Mouse (Mus musculus): ENCODE measurements around the gene Mylk. TPM values are rescaled to one million over a fixed set of nuclear protein-coding genes. Genes with fewer than 3 reads are reported as not detected.

Mylk gene
- polyA plus RNA-seq, 1 experiment from 2014 or later = 334 TPM

DNA sequence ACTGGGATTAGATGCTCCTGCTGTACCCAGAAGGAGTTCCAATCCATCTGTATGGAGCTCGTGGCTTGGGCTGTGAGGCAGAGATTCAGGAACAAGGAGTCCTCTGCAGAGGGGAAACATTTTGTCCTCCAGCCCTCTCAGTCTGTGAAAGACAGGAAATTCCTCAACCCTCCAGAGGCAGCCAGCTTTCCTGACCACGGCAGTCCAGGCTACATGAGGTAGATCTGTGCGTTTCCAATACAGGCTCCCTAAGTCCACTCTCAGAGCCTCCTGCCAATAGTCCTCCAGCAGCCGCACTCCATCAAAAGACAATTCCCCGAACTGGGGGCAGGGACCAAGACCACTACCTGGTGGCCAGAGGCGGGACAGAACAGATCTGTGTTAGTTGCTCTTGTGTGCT is 164.4 kb downstream of the Mylk start:
- peak; percentile 50 for DNase-seq (ENCODE audit: low spot score)

DNA sequence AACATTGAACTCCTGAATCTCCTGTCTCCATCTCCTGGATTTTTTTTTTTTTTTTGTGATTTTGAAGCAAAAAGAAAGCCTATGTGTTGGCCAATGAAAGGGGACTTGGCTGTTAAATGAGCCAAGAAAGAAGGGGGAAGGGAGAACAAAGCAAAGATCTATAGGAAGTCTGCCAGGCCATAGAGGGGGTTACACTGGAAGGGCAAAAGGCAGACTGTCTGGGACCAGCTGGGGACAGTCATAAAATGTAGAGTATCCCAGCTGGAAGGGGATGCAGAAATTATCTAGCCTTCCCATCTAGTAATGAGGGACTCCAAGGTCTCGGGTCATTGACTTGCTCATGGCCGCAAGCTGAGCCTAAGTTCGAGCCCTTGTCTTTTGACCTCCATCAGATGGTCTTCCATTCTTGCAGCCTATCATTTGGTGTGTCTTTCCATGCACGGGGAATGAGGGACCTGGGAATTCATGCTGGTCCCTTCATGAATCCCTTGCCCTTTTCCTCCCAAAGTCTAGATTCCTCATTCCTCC is 172.4 kb downstream of the Mylk start:
- no peak for DNase-seq (ENCODE audit: low spot score)
- no peak overlapping the region for H3K4me3 ChIP-seq (ENCODE audit: low read depth, low read length)
- no peaks in the 10 kb centered on the region for H3K27me3 ChIP-seq (replicated peaks; ENCODE audit: control insufficient read depth, insufficient read depth, low read length)
- no peak for ATAC-seq (replicated peaks; ENCODE audit: low FRiP score, low TSS enrichment, low read depth)
- 90% methylated on average over 4 of the region's 4 CpGs for WGBS
- H3K4me2 ChIP-seq (ENCODE audit: low read length) = no peak overlapping the region
- no peaks in the 10 kb centered on the region for H3K36me3 ChIP-seq (ENCODE audit: control insufficient read depth, insufficient read depth, low read length)
- no peak overlapping the region for H3K27ac ChIP-seq (ENCODE audit: low read depth)
- no peaks in the 10 kb centered on the region for H3K9me3 ChIP-seq (ENCODE audit: control insufficient read depth, low read length)
- H3K9ac ChIP-seq (ENCODE audit: low read length) = no peak overlapping the region
- H3K4me1 ChIP-seq (replicated peaks; ENCODE audit: control insufficient read depth, insufficient read depth, low read length) = peaks cover 31% of the 10 kb centered on the region

More for the DNA sequence above, 164.4 kb downstream of the Mylk start:
- Histone ChIP-seq H3K36me3 (ENCODE audit: control insufficient read depth, insufficient read depth, low read length) (no peaks in the 10 kb centered on the region), H3K4me1 (replicated peaks; ENCODE audit: control insufficient read depth, insufficient read depth, low read length) (0 out of 2 replicates have a peak, but pooled peaks cover 5% of the 10 kb centered on the region), H3K27ac (ENCODE audit: low read depth) (peak overlapping the region; percentile 1; the same call in 1 of the 2 replicates), H3K9me3 (ENCODE audit: control insufficient read depth, low read length) (no peaks in the 10 kb centered on the region; the same call in 1 of the 2 replicates), H3K27me3 (replicated peaks; ENCODE audit: control insufficient read depth, insufficient read depth, low read length) (no peaks in the 10 kb centered on the region), H3K4me3 (ENCODE audit: low read depth, low read length) (no peak overlapping the region), H3K9ac (ENCODE audit: low read length) (no peak overlapping the region), H3K4me2 (ENCODE audit: low read length) (no peak overlapping the region)
- WGBS = 55% methylated on average over 6 of the region's 6 CpGs
- ATAC-seq (replicated peaks; ENCODE audit: low FRiP score, low TSS enrichment, low read depth) = no peak

GRCm38 (mm10) chr16:34920182-34920581 is 175.2 kb downstream of the Mylk start:
- no peak overlapping the region for H3K9ac ChIP-seq (ENCODE audit: low read length)
- WGBS = 8% methylated on average over 6 of the region's 6 CpGs

DNA sequence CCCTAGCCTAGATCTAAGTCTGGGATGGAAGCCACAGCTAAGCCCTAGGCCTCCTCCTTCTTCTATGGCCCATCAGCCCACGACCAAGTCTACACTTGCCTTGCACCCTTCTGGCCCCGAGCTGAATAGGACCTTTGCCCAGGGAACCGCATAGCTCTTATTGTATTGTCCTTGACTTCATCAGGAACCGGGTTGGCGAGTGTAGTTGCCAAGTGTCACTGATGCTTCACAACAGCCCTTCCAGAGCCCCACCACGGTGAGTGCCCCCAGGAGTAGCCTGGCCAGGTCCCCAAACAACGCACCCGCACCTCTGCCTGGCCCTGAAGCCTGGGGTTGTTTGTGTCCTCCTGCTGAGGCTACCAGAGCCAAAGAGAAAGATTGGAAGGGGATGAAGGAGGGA is 175.9 kb downstream of the Mylk start:
- ATAC-seq (replicated peaks; ENCODE audit: low FRiP score, low TSS enrichment, low read depth) = no peak
- WGBS = 42% methylated on average over 8 of the region's 8 CpGs
- H3K27me3 ChIP-seq (replicated peaks; ENCODE audit: control insufficient read depth, insufficient read depth, low read length) = no peaks in the 10 kb centered on the region
- peak overlapping the region; percentile 86 for H3K27ac ChIP-seq (ENCODE audit: low read depth)
- H3K4me3 ChIP-seq (ENCODE audit: low read depth, low read length) = 0 out of 2 replicates have a peak overlapping the region, but pooled peaks have one; percentile 4
- H3K9me3 ChIP-seq (ENCODE audit: control insufficient read depth, low read length) = no peaks in the 10 kb centered on the region
- peaks cover 58% of the 10 kb centered on the region for H3K4me1 ChIP-seq (replicated peaks; ENCODE audit: control insufficient read depth, insufficient read depth, low read length)
- peak overlapping the region; percentile 46 for H3K4me2 ChIP-seq (ENCODE audit: low read length)
- no peaks in the 10 kb centered on the region for H3K36me3 ChIP-seq (ENCODE audit: control insufficient read depth, insufficient read depth, low read length)
- H3K9ac ChIP-seq (ENCODE audit: low read length) = no peak overlapping the region
- DNase-seq (ENCODE audit: low spot score) = no peak

More at GRCm38 (mm10) chr16:34920182-34920581, 175.2 kb downstream of the Mylk start:
- ATAC-seq (replicated peaks; ENCODE audit: low FRiP score, low TSS enrichment, low read depth) (0 out of 2 replicates have a peak, but pooled peaks have one; percentile 26), DNase-seq (ENCODE audit: low spot score) (no peak)
- H3K4me3 ChIP-seq (ENCODE audit: low read depth, low read length) = no peak overlapping the region
- peak overlapping the region; percentile 46; the same call in 1 of the 2 replicates for H3K4me2 ChIP-seq (ENCODE audit: low read length)
- H3K27me3 ChIP-seq (replicated peaks; ENCODE audit: control insufficient read depth, insufficient read depth, low read length) = no peaks in the 10 kb centered on the region
- no peaks in the 10 kb centered on the region for H3K36me3 ChIP-seq (ENCODE audit: control insufficient read depth, insufficient read depth, low read length)
- no peaks in the 10 kb centered on the region for H3K9me3 ChIP-seq (ENCODE audit: control insufficient read depth, low read length)
- peaks cover 51% of the 10 kb centered on the region for H3K4me1 ChIP-seq (replicated peaks; ENCODE audit: control insufficient read depth, insufficient read depth, low read length)
- H3K27ac ChIP-seq (ENCODE audit: low read depth) = peak overlapping the region; percentile 86

GRCm38 (mm10) chr16:34921319-34921718 is 176.3 kb downstream of the Mylk start:
- peak; percentile 44 for ATAC-seq (replicated peaks; ENCODE audit: low FRiP score, low TSS enrichment, low read depth)
- peak overlapping the region; percentile 86 for H3K27ac ChIP-seq (ENCODE audit: low read depth)
- peak overlapping the region; percentile 40 for H3K4me3 ChIP-seq (ENCODE audit: low read depth, low read length)
- H3K4me2 ChIP-seq (ENCODE audit: low read length) = peak overlapping the region; percentile 46
- H3K9ac ChIP-seq (ENCODE audit: low read length) = peak overlapping the region; percentile 54
- peaks cover 62% of the 10 kb centered on the region for H3K4me1 ChIP-seq (replicated peaks; ENCODE audit: control insufficient read depth, insufficient read depth, low read length)
- H3K27me3 ChIP-seq (replicated peaks; ENCODE audit: control insufficient read depth, insufficient read depth, low read length) = no peaks in the 10 kb centered on the region
- peak; percentile 74 for DNase-seq (ENCODE audit: low spot score)
- WGBS = 16% methylated on average over 10 of the region's 10 CpGs
- H3K36me3 ChIP-seq (ENCODE audit: control insufficient read depth, insufficient read depth, low read length) = no peaks in the 10 kb centered on the region
- no peaks in the 10 kb centered on the region for H3K9me3 ChIP-seq (ENCODE audit: control insufficient read depth, low read length)

- WGBS = 44% methylated on average over 9 of the region's 9 CpGs
- H3K4me2 ChIP-seq (ENCODE audit: low read length) = peak overlapping the region; percentile 46
- peaks cover 10% of the 10 kb centered on the region; the same call in 1 of the 2 replicates for H3K36me3 ChIP-seq (ENCODE audit: control insufficient read depth, insufficient read depth, low read length)
- no peak for ATAC-seq (replicated peaks; ENCODE audit: low FRiP score, low TSS enrichment, low read depth)
- no peak for DNase-seq (ENCODE audit: low spot score)
- H3K4me1 ChIP-seq (replicated peaks; ENCODE audit: control insufficient read depth, insufficient read depth, low read length) = peaks cover 75% of the 10 kb centered on the region
- H3K9ac ChIP-seq (ENCODE audit: low read length) = peak overlapping the region; percentile 54
- H3K4me3 ChIP-seq (ENCODE audit: low read depth, low read length) = peak overlapping the region; percentile 40
- H3K9me3 ChIP-seq (ENCODE audit: control insufficient read depth, low read length) = no peaks in the 10 kb centered on the region
- peak overlapping the region; percentile 70; the same call in 1 of the 2 replicates for H3K27ac ChIP-seq (ENCODE audit: low read depth)
- H3K27me3 ChIP-seq (replicated peaks; ENCODE audit: control insufficient read depth, insufficient read depth, low read length) = no peaks in the 10 kb centered on the region
These were observed 178.6 kb downstream of the Mylk start for GRCm38 (mm10) chr16:34923630-34924029.

DNA sequence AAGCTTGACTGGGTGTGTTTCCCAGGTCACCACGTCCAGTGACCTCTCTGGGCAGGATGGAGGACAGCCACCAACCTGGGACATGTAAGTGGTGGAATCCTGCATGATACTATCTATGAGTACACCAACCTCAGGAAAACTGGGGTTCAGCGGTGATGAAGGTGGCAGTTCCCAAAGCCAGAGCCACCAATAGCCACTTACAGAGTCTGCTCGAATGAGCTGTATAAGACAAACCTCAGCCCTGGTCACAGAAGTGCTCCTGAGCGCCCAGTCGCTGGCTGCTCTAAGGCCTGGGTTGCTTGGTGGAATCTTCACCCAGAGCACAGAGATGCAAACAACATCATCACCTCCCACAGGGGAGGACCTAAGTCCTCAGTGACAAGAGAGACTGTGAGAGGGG is 179.3 kb downstream of the Mylk start:
- no peak for ATAC-seq (replicated peaks; ENCODE audit: low FRiP score, low TSS enrichment, low read depth)
- H3K4me2 ChIP-seq (ENCODE audit: low read length) = peak overlapping the region; percentile 46
- peak overlapping the region; percentile 40 for H3K4me3 ChIP-seq (ENCODE audit: low read depth, low read length)
- 62% methylated on average over 5 of the region's 5 CpGs for WGBS
- no peaks in the 10 kb centered on the region for H3K27me3 ChIP-seq (replicated peaks; ENCODE audit: control insufficient read depth, insufficient read depth, low read length)
- H3K27ac ChIP-seq (ENCODE audit: low read depth) = 0 out of 2 replicates have a peak overlapping the region, but pooled peaks have one; percentile 70
- DNase-seq (ENCODE audit: low spot score) = no peak
- H3K36me3 ChIP-seq (ENCODE audit: control insufficient read depth, insufficient read depth, low read length) = peaks cover 13% of the 10 kb centered on the region; the same call in 1 of the 2 replicates
- peaks cover 70% of the 10 kb centered on the region for H3K4me1 ChIP-seq (replicated peaks; ENCODE audit: control insufficient read depth, insufficient read depth, low read length)
- H3K9ac ChIP-seq (ENCODE audit: low read length) = peak overlapping the region; percentile 54
- no peaks in the 10 kb centered on the region for H3K9me3 ChIP-seq (ENCODE audit: control insufficient read depth, low read length)

- peak overlapping the region; percentile 40 for H3K4me3 ChIP-seq (ENCODE audit: low read depth, low read length)
- DNase-seq (ENCODE audit: low spot score) (no peak), ATAC-seq (replicated peaks; ENCODE audit: low FRiP score, low TSS enrichment, low read depth) (no peak; the same call in 1 of the 2 replicates)
- no peaks in the 10 kb centered on the region for H3K9me3 ChIP-seq (ENCODE audit: control insufficient read depth, low read length)
- 51% methylated on average over 6 of the region's 6 CpGs for WGBS
- H3K27ac ChIP-seq (ENCODE audit: low read depth) = peak overlapping the region; percentile 70; the same call in 1 of the 2 replicates
- H3K9ac ChIP-seq (ENCODE audit: low read length) = 0 out of 2 replicates have a peak overlapping the region, but pooled peaks have one; percentile 6
- no peaks in the 10 kb centered on the region for H3K27me3 ChIP-seq (replicated peaks; ENCODE audit: control insufficient read depth, insufficient read depth, low read length)
- H3K4me2 ChIP-seq (ENCODE audit: low read length) = peak overlapping the region; percentile 46
- peaks cover 65% of the 10 kb centered on the region for H3K4me1 ChIP-seq (replicated peaks; ENCODE audit: control insufficient read depth, insufficient read depth, low read length)
- peaks cover 17% of the 10 kb centered on the region for H3K36me3 ChIP-seq (ENCODE audit: control insufficient read depth, insufficient read depth, low read length)
These were observed 180.1 kb downstream of the Mylk start for GRCm38 (mm10) chr16:34924937-34925618.

Measured in intestine, embryonic 14.5 days (tissue).